Mouse (Mus musculus) midbrain, embryonic 12.5 days (tissue): ENCODE results near the gene Nat8f4. TPM values are rescaled to one million over a fixed set of nuclear protein-coding genes. Genes with fewer than 3 reads are reported as not detected.
"Not testable (repeated sequence)": the region's sequence is repeated elsewhere in the genome, so short reads cannot be mapped to it uniquely, and the experiment has no call there.

Experiments
- ATAC-seq: fragments of 200-750 bp; cut with Nextera tagmentation; 2 replicates; pipeline ENCODE4 v1.8.0; 2017; ENCODE audit warnings: low read depth, moderate TSS enrichment, moderate library complexity; ENCODE audit not compliant: low FRiP score
- H3K27ac ChIP-seq: fragments of 300-500 bp; sonication (generic); replicated peaks from 2 replicates; pipeline ENCODE4 v1.5.1; 2016; ENCODE audit warnings: mild to moderate bottlenecking
- H3K27me3 ChIP-seq: fragments of 300-500 bp; sonication (generic); 2 replicates; pipeline ENCODE4 v1.6.1; 2016; ENCODE audit warnings: mild to moderate bottlenecking
- H3K36me3 ChIP-seq: fragments of 300-500 bp; sonication (generic); 2 replicates; pipeline ENCODE4 v1.6.1; 2016
- H3K4me1 ChIP-seq: fragments of 300-500 bp; sonication (generic); 2 replicates; pipeline ENCODE4 v1.6.1; 2016
- H3K4me2 ChIP-seq: fragments of 300-500 bp; sonication (generic); replicated peaks from 2 replicates; pipeline ENCODE4 v1.6.1; 2016; ENCODE audit warnings: mild to moderate bottlenecking, moderate library complexity
- H3K4me3 ChIP-seq: fragments of 300-500 bp; sonication (generic); 2 replicates; pipeline ENCODE4 v1.5.1; 2016; ENCODE audit warnings: mild to moderate bottlenecking
- H3K9ac ChIP-seq: fragments of 300-500 bp; sonication (generic); replicated peaks from 2 replicates; pipeline ENCODE4 v1.6.1; 2016; ENCODE audit warnings: mild to moderate bottlenecking, moderate library complexity
- H3K9me3 ChIP-seq: fragments of 300-500 bp; sonication (generic); 2 replicates; pipeline ENCODE4 v1.6.1; 2016; ENCODE audit warnings: mild to moderate bottlenecking
- WGBS: fragments of 180-500 bp; shearing (Covaris S2); methylation state at CpG from one replicate; pipeline ENCODE4 v1.1.7; 2016; 5-methylcytosine and 5-hydroxymethylcytosine counted together
- polyA plus RNA-seq: library from polyadenylated mRNA; unstranded; fragments of >200 nt; fragmentation: Nextera tagmentation; extraction: Ambion mirVana; gene quantifications from 2 replicates; pipeline ENCODE4 v1.2.1, GENCODE M21; 2016

Nat8f4 gene
- polyA plus RNA-seq, result 6.6 and 7.2 TPM in 2 replicates

DNA sequence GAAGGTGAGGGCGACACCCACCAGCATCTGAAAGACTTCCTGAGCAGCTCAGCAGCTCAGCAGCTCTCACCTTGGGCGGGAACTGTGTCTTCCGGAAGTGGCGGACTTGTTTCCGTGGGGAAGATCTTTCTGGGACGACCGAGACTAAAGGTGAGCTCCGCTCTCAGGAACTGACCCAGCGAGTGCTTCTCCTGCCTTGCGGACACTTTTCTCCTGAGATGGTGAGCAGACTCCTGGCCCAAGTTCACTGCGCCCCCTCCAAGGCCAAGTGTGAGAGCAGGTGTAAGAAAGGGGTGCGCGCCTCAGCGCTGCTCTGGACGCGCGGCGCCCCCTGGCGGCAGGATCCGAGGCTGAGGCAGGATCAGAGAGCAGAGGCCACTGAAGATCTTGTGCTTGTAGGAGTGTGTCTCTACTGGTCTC lies at the start of gene Nat8f4:
Nat8f4 (minus strand) TSS at position 243 of the 420 bp plus-strand sequence.
- H3K27me3 ChIP-seq, H3K36me3 ChIP-seq, H3K9ac ChIP-seq, H3K27ac ChIP-seq, H3K4me1 ChIP-seq, H3K9me3 ChIP-seq: not testable (repeated sequence)
- peak; percentile 62; the same call in 1 of the 2 replicates for ATAC-seq
- 16% methylated on average over 20 of the region's 20 CpGs for WGBS
- Histone ChIP-seq H3K4me3 (peak within 1 kb of the TSS; percentile 33), H3K4me2 (peak within 1 kb of the TSS; percentile 43)

- Histone ChIP-seq H3K27me3 (no peaks in the 10 kb centered on the region), H3K9me3 (no peaks in the 10 kb centered on the region), H3K27ac (no peak overlapping the region), H3K4me2 (no peak overlapping the region), H3K4me3 (no peak overlapping the region), H3K9ac (no peak overlapping the region), H3K4me1 (no peaks in the 10 kb centered on the region), H3K36me3 (peaks cover 96% of the 10 kb centered on the region)
- WGBS, result 91% methylated on average over 6 of the region's 6 CpGs
- no peak for ATAC-seq
Measured at GRCm38 (mm10) chr6:85948549-85948948, 43.9 kb upstream of the Nat8f4 start.

DNA sequence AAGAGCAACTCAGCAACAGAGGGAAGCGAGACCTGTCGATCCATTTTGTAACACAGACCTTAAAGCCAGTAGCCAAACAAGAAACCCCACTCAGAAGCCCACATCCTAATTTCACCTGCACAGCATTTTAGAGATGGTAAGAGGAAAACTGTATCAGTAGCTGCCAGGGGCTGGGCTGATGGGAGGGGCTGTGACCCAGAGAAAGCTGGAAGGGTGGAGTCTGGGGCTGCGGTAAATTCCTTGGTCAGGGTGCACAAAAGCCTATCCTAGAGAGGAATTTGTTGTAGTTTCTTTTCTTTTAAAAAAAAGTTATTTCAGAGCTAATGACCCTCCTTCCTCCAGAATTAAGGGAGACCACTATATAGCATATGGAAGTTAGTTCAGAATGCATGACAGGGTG lies 37.8 kb upstream of the Nat8f4 start:
- peaks cover 50% of the 10 kb centered on the region for H3K36me3 ChIP-seq
- H3K9me3 ChIP-seq, result no peaks in the 10 kb centered on the region
- no peak overlapping the region for H3K9ac ChIP-seq
- H3K27me3 ChIP-seq, result no peaks in the 10 kb centered on the region
- ATAC-seq, result no peak
- H3K4me1 ChIP-seq, result no peaks in the 10 kb centered on the region
- H3K27ac ChIP-seq, result no peak overlapping the region
- no peak overlapping the region for H3K4me2 ChIP-seq
- no peak overlapping the region for H3K4me3 ChIP-seq
- WGBS, result 94% methylated on average over 3 of the region's 3 CpGs

DNA sequence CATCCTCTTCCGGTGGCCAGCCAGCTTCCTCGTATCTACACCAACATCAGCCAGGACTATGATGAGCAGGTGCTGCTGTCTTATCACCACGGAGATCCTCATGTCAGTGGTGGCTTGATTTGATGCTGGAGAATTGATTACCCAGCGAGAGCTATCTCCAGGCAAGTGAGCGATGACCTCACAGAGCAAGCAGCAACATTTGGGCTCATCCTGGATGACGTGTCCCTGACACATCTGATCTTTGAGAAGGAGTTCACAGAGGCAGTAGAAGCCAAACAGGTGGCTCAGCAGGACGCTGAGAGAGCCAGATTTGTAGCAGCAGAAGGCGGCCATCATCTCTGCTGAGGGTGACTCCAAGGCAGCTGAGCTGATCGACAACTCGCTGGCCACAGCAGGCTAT lies 34.0 kb upstream of the Nat8f4 start:
- Histone ChIP-seq H3K9me3 (no peaks in the 10 kb centered on the region), H3K36me3 (peaks cover 14% of the 10 kb centered on the region), H3K27ac (no peak overlapping the region), H3K4me2 (no peak overlapping the region), H3K4me3 (no peak overlapping the region), H3K9ac (no peak overlapping the region), H3K27me3 (no peaks in the 10 kb centered on the region; the same call in 1 of the 2 replicates), H3K4me1 (peaks cover 2% of the 10 kb centered on the region; the same call in 1 of the 2 replicates)
- WGBS, result 84% methylated on average over 10 of the region's 10 CpGs
- ATAC-seq, result no peak

DNA sequence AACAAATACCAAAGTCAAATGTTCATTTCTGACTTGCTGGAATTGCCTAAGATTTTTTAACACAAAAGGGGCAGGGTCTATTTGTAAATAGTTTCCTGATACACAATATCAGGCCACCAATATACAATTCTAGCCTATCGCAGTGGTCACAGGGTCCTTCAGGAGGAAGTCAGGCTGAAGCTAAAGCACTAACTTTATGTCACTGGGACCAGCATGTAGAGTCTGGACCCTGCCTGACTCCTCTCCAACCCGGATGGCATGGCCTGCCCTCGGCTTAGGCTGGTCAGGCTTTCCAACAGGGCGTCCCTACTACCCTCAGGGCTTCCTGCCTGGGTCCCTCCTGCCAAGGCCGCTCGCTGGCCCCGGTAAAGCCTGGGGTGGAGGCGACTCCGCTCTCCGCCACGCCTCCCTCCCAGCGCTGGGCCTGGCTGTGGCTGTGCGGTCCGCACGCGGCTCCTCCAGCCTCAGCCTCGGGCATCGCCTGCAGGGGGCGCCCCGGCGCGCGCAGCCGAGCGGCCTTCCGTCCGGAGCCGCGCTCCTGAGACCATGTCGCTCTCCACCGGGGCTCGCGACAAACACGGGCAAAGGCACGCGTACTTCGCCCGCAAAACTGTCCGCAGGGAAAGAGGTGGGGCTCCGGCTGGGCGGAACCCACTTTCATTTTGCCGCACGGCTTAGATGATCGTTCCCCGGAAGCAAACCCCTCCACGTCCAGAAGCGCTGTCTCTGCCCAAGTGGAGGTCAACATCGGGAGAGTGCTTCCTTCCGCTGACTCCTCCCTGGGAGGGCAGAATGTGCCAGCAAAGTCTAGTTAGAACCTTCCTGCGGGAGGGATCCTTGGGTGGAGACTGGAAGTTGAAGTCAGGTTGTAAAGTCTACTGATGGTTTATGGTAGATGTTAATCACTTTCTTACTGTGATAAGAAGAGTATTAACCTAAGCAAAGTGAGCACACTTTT lies 32.1 kb upstream of the Nat8f4 start:
- not testable (repeated sequence) for H3K4me1 ChIP-seq, H3K27me3 ChIP-seq, H3K36me3 ChIP-seq, H3K9me3 ChIP-seq
- peak; percentile 96 for ATAC-seq
- H3K4me3 ChIP-seq, result peak overlapping the region; percentile 49
- peak overlapping the region; percentile 49; the same call in 1 of the 2 replicates for H3K27ac ChIP-seq
- peak overlapping the region; percentile 52 for H3K9ac ChIP-seq
- peak overlapping the region; percentile 58 for H3K4me2 ChIP-seq
- 2% methylated on average over 50 of the region's 50 CpGs for WGBS

DNA sequence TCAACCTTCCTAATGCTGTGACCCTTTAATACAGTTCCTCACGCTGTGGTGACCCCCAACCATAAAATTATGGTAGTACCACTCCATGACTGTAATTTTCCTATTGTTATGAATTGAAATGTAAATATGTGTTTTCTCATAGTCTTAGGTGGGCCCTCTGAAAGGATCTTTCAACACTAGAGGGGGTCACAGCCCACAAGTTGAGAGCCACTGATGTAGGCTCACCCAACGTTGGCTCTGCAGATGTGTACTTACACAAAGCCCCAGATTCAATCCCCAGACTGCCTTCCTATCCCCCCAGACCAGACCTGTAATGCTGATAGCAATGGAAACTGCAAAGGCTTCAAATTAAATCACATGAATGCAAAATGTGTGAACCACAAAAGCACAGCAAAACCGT lies 31.0 kb upstream of the Nat8f4 start:
- Histone ChIP-seq H3K27me3 (no peaks in the 10 kb centered on the region; the same call in 1 of the 2 replicates), H3K9ac (no peak overlapping the region), H3K4me2 (no peak overlapping the region), H3K9me3 (no peaks in the 10 kb centered on the region), H3K4me3 (no peak overlapping the region), H3K4me1 (peaks cover 2% of the 10 kb centered on the region; the same call in 1 of the 2 replicates), H3K27ac (no peak overlapping the region), H3K36me3 (peaks cover under 1% of the 10 kb centered on the region; the same call in 1 of the 2 replicates)
- WGBS, result 68% methylated on average over 3 of the region's 3 CpGs
- ATAC-seq, result no peak

- Histone ChIP-seq H3K9me3 (no peaks in the 10 kb centered on the region), H3K4me1 (peaks cover 2% of the 10 kb centered on the region; the same call in 1 of the 2 replicates), H3K9ac (no peak overlapping the region), H3K4me3 (no peak overlapping the region), H3K27ac (no peak overlapping the region), H3K4me2 (no peak overlapping the region), H3K27me3 (no peaks in the 10 kb centered on the region; the same call in 1 of the 2 replicates), H3K36me3 (peaks cover 13% of the 10 kb centered on the region)
- WGBS, result 83% methylated on average over 8 of the region's 8 CpGs
- no peak for ATAC-seq
Measured at GRCm38 (mm10) chr6:85934047-85934446, 29.4 kb upstream of the Nat8f4 start.

- ATAC-seq, result no peak
- 80% methylated on average over 1 of the region's 1 CpGs for WGBS
- H3K27ac ChIP-seq, result no peak overlapping the region
- H3K4me1 ChIP-seq, result no peaks in the 10 kb centered on the region
- H3K9ac ChIP-seq, result no peak overlapping the region
- H3K9me3 ChIP-seq, result no peaks in the 10 kb centered on the region
- H3K36me3 ChIP-seq, result peaks cover 53% of the 10 kb centered on the region
- H3K27me3 ChIP-seq, result no peaks in the 10 kb centered on the region
- no peak overlapping the region for H3K4me2 ChIP-seq
- no peak overlapping the region for H3K4me3 ChIP-seq
Measured at GRCm38 (mm10) chr6:85929312-85929711, 24.6 kb upstream of the Nat8f4 start.

- Histone ChIP-seq H3K9ac (no peak overlapping the region), H3K4me3 (no peak overlapping the region), H3K4me2 (no peak overlapping the region), H3K27ac (no peak overlapping the region), H3K36me3 (peaks cover 57% of the 10 kb centered on the region), H3K9me3 (no peaks in the 10 kb centered on the region), H3K4me1 (no peaks in the 10 kb centered on the region), H3K27me3 (no peaks in the 10 kb centered on the region)
- 94% methylated on average over 9 of the region's 9 CpGs for WGBS
- ATAC-seq, result no peak
Measured at GRCm38 (mm10) chr6:85927476-85928464, 23.1 kb upstream of the Nat8f4 start.

- peaks cover 60% of the 10 kb centered on the region for H3K36me3 ChIP-seq
- no peak overlapping the region for H3K27ac ChIP-seq
- H3K27me3 ChIP-seq, result no peaks in the 10 kb centered on the region
- no peak overlapping the region for H3K4me3 ChIP-seq
- H3K9ac ChIP-seq, result no peak overlapping the region
- WGBS, result 84% methylated on average over 1 of the region's 1 CpGs
- H3K4me1 ChIP-seq, result no peaks in the 10 kb centered on the region
- no peak overlapping the region for H3K4me2 ChIP-seq
- no peak for ATAC-seq
- no peaks in the 10 kb centered on the region for H3K9me3 ChIP-seq
Measured at GRCm38 (mm10) chr6:85926709-85927108, 22.0 kb upstream of the Nat8f4 start.

DNA sequence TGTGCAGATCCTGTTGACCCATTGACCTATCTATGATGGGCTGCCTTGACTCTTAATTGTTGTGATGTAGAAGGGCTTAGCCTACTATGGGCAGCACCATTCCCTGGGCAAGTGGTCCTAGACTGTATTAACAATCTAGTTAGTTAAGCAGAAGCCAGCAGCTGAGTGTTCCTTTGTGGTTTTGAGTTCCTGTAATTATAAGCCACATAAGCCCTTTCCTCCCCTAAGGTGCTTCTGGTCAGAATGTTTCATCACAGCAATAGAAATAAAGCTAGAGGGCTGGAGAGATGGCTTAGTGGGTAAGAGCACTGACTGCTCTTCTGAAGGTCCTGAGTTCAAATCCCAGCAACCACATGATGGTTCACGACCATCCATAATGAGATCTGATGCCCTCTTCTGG lies 19.0 kb upstream of the Nat8f4 start:
- Histone ChIP-seq H3K27ac (no peak overlapping the region), H3K9me3 (no peaks in the 10 kb centered on the region), H3K4me1 (no peaks in the 10 kb centered on the region), H3K9ac (no peak overlapping the region), H3K4me2 (no peak overlapping the region), H3K4me3 (no peak overlapping the region), H3K27me3 (no peaks in the 10 kb centered on the region), H3K36me3 (peaks cover 48% of the 10 kb centered on the region)
- 91% methylated on average over 1 of the region's 1 CpGs for WGBS
- ATAC-seq, result no peak
